Mouse (Mus musculus): ENCODE data around the gene Vmo1. TPM values are rescaled to one million over a fixed set of nuclear protein-coding genes. Genes with fewer than 3 reads are reported as not detected.
A peak's percentile ranks its signal among the peaks of the same experiment; 100 is the strongest.

Vmo1 gene
- polyA plus RNA-seq (2016; fragmentation: Nextera tagmentation; extraction: Ambion mirVana), result 0.42 and 0.44 TPM in 2 replicates

DNA sequence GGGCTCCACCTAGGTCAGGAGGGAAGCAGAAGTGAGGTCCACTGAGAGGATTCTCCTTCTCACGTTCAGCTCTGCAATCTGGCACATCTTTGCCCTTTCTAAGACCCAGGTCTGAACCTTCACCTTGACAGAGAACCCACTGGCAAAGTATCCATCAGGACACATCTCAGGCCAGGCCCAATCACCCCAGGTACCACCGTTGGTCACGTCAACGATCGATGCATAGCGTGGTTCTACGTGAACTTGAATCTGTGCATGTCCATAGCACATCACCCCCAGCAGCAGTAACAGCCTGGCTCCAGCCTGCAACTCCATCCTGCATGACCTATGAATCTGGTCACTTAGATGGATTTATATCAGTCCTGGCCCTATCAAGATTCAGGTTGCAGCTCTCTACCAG lies at the start of gene Vmo1:
Vmo1 (minus strand) TSS at position 329 of the 400 bp plus-strand sequence.
- peaks cover 29% of the 10 kb centered on the region for H3K27me3 ChIP-seq (replicated peaks)
- 75% methylated on average over 7 of the region's 7 CpGs for WGBS (ENCODE audit: insufficient replicate concordance)
- H3K36me3 ChIP-seq, result no peaks in the 10 kb centered on the region
- no peak within 1 kb of the TSS for H3K9ac ChIP-seq
- no peak within 1 kb of the TSS for H3K27ac ChIP-seq
- no peaks in the 10 kb centered on the region for H3K9me3 ChIP-seq (replicated peaks)
- no peak within 1 kb of the TSS for H3K4me3 ChIP-seq
- peaks cover 33% of the 10 kb centered on the region for H3K4me1 ChIP-seq
- no peak for ATAC-seq
- no peak within 1 kb of the TSS for H3K4me2 ChIP-seq

DNA sequence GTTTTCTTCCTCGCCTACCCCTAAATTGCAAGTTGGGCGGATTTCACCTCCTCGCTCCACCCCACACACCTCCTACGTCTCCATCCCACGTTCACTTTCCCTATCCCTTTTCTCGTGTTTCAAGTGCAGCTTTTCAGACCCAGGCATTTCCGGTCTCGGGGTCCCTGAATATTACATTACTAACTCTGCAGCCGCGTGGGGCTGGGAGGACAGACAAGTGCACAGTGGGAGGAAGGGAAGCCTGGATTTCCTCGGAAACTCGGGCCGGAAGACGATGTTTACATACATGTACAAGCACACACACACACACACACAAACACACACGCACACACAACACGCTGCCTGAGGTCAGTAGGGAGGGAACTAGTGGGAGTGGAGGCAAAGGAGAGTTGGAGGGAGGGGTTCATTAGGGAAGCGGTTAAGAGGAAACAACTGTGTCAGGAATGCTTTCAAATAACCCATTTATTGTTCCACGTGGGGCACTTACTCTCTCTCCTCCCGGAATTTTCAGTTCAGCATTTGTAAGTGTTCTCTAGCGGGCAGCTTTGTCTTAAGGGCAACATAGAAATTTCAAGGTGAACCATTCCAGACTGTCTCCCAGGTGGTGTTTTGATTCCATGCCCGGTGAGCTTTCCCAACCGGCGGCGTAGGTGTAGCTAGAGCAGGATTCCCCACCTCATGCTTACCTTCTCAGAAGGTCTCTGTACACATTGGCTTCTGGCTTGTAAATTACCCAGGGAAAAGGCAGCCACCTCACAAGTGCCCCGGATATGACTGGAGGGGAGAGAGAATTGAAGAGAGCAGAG lies 49.3 kb upstream of the Vmo1 start:
- H3K9ac ChIP-seq, result peak overlapping the region; percentile 85
- H3K27me3 ChIP-seq (replicated peaks), result no peaks in the 10 kb centered on the region
- peaks cover 58% of the 10 kb centered on the region for H3K4me1 ChIP-seq
- peaks cover 12% of the 10 kb centered on the region for H3K36me3 ChIP-seq
- WGBS (ENCODE audit: insufficient replicate concordance), result 5% methylated on average over 25 of the region's 25 CpGs
- peak overlapping the region; percentile 68 for H3K4me3 ChIP-seq
- H3K27ac ChIP-seq, result peak overlapping the region; percentile 73
- H3K9me3 ChIP-seq (replicated peaks), result no peaks in the 10 kb centered on the region
- ATAC-seq, result no peak
- peak overlapping the region; percentile 99 for H3K4me2 ChIP-seq

DNA sequence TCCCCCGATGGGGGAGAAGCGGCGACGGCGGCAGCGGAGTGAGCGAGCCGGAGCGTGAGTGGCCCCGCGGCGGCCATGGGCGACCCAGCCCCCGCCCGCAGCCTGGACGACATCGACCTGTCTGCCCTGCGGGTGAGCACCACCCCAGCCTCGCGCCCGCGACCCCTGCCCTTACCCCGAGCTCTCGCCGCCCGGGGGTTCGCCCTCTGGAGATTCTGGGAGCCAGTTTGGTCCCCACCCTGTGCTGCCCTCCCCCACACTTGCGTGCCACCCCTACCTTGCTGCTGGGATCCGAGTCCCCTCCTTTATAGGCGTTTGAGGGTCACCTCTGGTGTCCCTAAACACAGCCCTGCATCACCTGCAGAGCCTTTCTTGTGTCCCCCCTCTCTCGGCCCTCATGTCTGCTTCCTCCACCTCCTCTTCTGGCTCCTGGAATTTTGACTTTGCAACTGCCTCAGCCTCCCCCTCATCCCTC lies 48.6 kb upstream of the Vmo1 start:
- Histone ChIP-seq H3K4me3 (peak overlapping the region; percentile 68), H3K27me3 (replicated peaks) (no peaks in the 10 kb centered on the region), H3K9me3 (replicated peaks) (no peaks in the 10 kb centered on the region), H3K4me2 (peak overlapping the region; percentile 99), H3K4me1 (peaks cover 56% of the 10 kb centered on the region), H3K36me3 (peaks cover 9% of the 10 kb centered on the region), H3K27ac (peak overlapping the region; percentile 73), H3K9ac (peak overlapping the region; percentile 85)
- WGBS (ENCODE audit: insufficient replicate concordance), result under 1% methylated on average over 31 of the region's 31 CpGs
- ATAC-seq, result peak; percentile 28; the same call in 1 of the 2 replicates

DNA sequence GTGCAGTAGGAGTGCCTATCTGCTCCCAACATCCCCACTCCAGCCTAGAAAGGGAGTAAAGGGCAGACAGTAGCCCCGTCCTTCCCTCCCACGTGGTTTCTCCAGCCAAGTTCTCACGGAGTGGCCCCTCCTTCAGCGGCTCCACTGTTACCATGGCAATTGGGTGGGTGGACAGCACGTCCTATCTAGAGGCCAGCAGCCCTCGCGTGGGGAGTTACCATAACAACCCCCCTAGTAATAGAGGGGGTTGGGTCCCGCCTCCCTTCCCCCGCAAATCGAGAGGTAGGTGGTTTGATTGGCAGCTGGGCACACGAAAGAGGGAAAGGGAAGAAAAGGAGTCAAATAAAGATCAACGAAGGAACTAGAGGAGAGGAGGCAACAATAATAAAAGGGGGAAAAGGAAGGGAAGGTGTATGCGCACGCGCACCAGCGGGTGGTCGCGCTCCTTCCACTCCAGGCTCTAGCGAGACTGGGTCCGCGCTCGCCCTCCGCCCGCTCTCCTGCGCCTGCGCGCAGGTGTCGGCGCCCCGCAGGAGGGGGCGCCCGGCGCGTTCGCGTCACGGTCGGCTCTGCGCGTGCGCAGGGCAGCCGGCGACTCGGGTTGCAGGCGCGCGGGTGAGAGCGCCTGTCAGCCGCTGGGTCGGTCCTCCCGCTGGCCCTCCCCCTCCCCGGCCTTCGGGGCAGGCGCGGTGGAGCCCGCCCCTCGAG lies 48.0 kb upstream of the Vmo1 start, which contains the start of gene Mink1:
Mink1 (plus strand) TSS at position 595 of the 708 bp plus-strand sequence.
- Histone ChIP-seq H3K9me3 (replicated peaks) (no peaks in the 10 kb centered on the region), H3K27ac (peak within 1 kb of the TSS; percentile 73), H3K36me3 (peaks cover 5% of the 10 kb centered on the region; the same call in 1 of the 2 replicates), H3K9ac (peak within 1 kb of the TSS; percentile 85), H3K4me3 (peak within 1 kb of the TSS; percentile 68), H3K4me2 (peak within 1 kb of the TSS; percentile 99), H3K4me1 (peaks cover 54% of the 10 kb centered on the region), H3K27me3 (replicated peaks) (no peaks in the 10 kb centered on the region)
- peak; percentile 83 for ATAC-seq
- WGBS (ENCODE audit: insufficient replicate concordance), result under 1% methylated on average over 44 of the region's 57 CpGs

DNA sequence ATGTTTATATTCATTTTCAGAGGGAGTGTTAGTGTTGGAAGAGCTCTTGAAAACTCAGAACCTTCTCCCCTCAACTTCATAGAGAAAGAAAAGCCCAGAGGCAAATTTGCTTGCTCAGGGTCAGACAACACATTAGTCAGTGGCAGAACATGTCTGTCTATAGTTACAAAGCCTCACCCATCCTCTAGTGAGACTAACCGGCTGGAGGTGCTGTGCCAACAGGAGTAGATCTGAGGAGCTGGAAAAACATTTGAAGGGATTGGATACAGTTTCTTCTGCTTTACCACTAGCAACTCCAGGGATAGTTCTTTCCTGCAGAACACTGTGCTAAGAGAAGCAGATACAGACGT lies 47.5 kb upstream of the Vmo1 start:
- Histone ChIP-seq H3K4me3 (peak overlapping the region; percentile 68), H3K9ac (peak overlapping the region; percentile 85; the same call in 1 of the 2 replicates), H3K27me3 (replicated peaks) (no peaks in the 10 kb centered on the region), H3K27ac (peak overlapping the region; percentile 73), H3K36me3 (peaks cover 4% of the 10 kb centered on the region; the same call in 1 of the 2 replicates), H3K9me3 (replicated peaks) (no peaks in the 10 kb centered on the region), H3K4me1 (peaks cover 51% of the 10 kb centered on the region), H3K4me2 (peak overlapping the region; percentile 99)
- no peak for ATAC-seq
- WGBS (ENCODE audit: insufficient replicate concordance), result 4% methylated on average over 2 of the region's 2 CpGs

DNA sequence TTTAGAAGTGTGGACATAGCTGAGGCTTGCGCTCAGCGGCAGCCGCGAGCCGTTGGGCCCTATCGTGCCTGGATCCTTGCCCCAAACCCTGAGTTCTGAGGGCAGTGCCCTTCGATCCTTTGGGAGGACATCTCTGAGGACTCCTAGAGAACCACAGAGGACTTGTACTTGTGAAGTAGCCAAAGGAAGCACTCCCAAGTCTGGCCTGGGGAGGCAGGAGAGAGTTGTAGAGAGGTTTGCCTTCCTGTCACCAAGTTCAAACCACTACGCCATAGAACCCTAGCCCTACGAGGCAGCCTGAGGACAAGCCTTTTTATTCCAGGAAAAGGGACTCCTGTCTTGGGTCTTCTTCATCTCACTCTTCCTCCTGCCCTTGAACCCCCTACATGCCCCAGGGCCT lies 43.1 kb upstream of the Vmo1 start:
- no peak overlapping the region for H3K4me3 ChIP-seq
- H3K9me3 ChIP-seq (replicated peaks), result no peaks in the 10 kb centered on the region

DNA sequence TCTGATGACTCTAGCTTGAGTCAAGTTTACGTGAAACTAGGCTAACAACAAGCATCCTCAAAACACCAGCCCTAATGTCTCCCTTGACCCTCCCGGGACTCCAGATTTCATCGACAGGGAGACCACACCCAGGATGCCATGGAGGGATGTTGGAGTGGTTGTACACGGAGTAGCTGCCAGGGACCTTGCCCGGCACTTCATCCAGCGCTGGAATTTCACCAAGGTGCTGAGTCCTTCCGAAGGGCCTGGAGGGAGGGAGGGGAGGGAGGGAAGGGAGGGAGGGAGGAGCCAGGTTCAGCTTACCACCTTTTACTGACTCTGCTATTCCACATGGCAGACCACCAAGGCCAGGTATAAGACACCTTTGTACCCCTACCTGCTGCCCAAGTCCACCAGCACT lies 39.5 kb upstream of the Vmo1 start:
- Histone ChIP-seq H3K9me3 (replicated peaks) (no peaks in the 10 kb centered on the region), H3K27me3 (replicated peaks) (peaks cover 42% of the 10 kb centered on the region), H3K9ac (no peak overlapping the region), H3K4me1 (no peaks in the 10 kb centered on the region), H3K27ac (no peak overlapping the region), H3K4me3 (no peak overlapping the region), H3K4me2 (no peak overlapping the region), H3K36me3 (no peaks in the 10 kb centered on the region)
- ATAC-seq, result no peak
- 31% methylated on average over 7 of the region's 7 CpGs for WGBS (ENCODE audit: insufficient replicate concordance)

More for the DNA sequence above, 43.1 kb upstream of the Vmo1 start:
- Histone ChIP-seq H3K9ac (no peak overlapping the region), H3K4me2 (no peak overlapping the region), H3K36me3 (no peaks in the 10 kb centered on the region), H3K4me1 (peaks cover 12% of the 10 kb centered on the region), H3K27me3 (replicated peaks) (peaks cover 32% of the 10 kb centered on the region), H3K27ac (no peak overlapping the region)
- ATAC-seq, result no peak
- 72% methylated on average over 9 of the region's 9 CpGs for WGBS (ENCODE audit: insufficient replicate concordance)

DNA sequence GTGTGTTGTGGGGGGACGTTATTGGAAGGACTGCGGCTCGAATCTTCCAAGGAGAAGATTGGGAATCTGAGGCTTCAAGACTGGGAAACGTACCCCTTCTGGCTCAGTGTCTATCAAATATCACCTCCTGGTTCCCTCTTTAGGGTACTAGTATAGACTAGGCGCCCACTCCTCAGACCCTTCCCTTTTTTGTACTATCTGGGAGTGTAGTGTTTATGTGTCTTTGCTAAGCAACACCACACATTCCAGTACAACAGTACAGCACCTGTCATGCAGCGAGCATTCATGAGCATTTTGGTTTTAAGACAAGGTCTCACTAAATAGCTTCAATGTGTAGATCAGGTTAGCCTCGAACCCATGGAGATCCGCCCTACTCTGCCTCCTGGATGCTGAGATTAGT lies 37.1 kb upstream of the Vmo1 start:
- H3K4me1 ChIP-seq, result no peaks in the 10 kb centered on the region
- no peak overlapping the region for H3K9ac ChIP-seq
- ATAC-seq, result no peak
- 60% methylated on average over 8 of the region's 8 CpGs for WGBS (ENCODE audit: insufficient replicate concordance)
- peaks cover 46% of the 10 kb centered on the region for H3K27me3 ChIP-seq (replicated peaks)
- no peaks in the 10 kb centered on the region for H3K36me3 ChIP-seq
- no peaks in the 10 kb centered on the region for H3K9me3 ChIP-seq (replicated peaks)
- no peak overlapping the region for H3K27ac ChIP-seq
- H3K4me3 ChIP-seq, result no peak overlapping the region
- no peak overlapping the region for H3K4me2 ChIP-seq

DNA sequence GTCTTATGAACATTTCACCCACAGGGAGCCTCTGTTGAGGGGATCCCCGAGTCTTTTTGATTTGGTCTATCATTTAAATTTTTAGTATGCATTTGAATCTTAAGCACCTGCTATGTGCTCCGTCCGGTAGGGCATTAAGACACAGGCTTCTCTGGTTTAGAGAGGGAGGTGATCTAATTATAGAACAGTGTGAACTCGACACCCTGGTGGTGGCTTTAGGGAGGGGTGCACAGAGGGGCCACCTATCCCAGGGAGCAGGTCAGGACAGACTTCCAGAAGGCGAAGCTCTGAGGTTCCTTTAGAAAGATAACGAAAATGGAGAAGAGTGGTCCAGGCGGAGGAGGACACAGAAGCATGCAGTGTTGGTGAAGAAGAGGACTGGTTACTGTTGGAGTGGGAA lies 30.1 kb upstream of the Vmo1 start:
- ATAC-seq, result no peak
- no peak overlapping the region for H3K27ac ChIP-seq
- H3K36me3 ChIP-seq, result no peaks in the 10 kb centered on the region
- H3K27me3 ChIP-seq (replicated peaks), result peaks cover 50% of the 10 kb centered on the region
- H3K9ac ChIP-seq, result no peak overlapping the region
- H3K4me3 ChIP-seq, result no peak overlapping the region
- H3K4me2 ChIP-seq, result no peak overlapping the region
- no peaks in the 10 kb centered on the region for H3K9me3 ChIP-seq (replicated peaks)
- WGBS (ENCODE audit: insufficient replicate concordance), result 37% methylated on average over 7 of the region's 7 CpGs
- H3K4me1 ChIP-seq, result peaks cover 10% of the 10 kb centered on the region

DNA sequence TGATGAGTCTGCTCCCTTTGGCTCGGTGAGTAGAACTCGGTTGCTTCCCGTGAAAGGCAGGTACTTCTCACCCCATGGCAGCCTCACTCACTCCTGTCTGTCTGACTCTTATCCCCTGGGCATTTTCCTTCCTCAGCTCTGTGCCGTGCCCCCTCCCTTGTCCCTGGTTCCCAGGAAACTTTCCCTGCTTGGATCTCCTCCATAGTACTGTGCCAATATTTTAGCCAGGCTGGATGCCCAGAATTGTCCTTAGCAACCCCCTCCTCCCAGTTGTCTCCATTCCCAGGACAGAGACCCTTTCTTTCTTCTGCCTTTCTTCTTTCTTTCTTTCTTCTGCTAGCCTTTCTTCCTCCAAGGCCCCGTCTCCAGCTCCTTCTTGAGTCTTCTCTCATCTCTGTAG lies 27.0 kb upstream of the Vmo1 start:
- H3K27ac ChIP-seq, result no peak overlapping the region
- H3K4me3 ChIP-seq, result no peak overlapping the region
- H3K36me3 ChIP-seq, result no peaks in the 10 kb centered on the region
- no peak for ATAC-seq
- peaks cover 10% of the 10 kb centered on the region for H3K4me1 ChIP-seq
- H3K9ac ChIP-seq, result no peak overlapping the region
- no peaks in the 10 kb centered on the region for H3K9me3 ChIP-seq (replicated peaks)
- WGBS (ENCODE audit: insufficient replicate concordance), result 62% methylated on average over 5 of the region's 5 CpGs
- peaks cover 54% of the 10 kb centered on the region for H3K27me3 ChIP-seq (replicated peaks)
- no peak overlapping the region for H3K4me2 ChIP-seq

DNA sequence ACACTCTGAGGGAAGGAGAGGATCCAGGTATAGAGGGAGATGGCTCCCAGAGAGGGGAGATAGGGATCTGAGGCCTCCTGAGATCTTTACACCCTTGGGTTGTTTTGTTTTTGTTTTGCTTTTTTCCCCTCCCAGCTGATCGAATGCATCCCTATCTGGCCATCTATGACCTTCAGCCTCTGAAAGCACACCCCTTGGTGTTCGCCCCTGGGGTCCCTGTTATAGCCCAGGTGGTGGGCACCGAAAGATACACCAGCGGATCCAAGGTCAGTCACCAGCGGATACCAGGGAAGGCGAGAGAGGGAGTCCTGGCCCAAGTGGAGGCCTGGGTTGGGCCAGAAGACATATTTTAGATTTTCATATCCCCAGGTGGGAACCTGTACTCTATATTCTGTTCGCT lies 26.5 kb upstream of the Vmo1 start:
- no peak overlapping the region for H3K27ac ChIP-seq
- no peaks in the 10 kb centered on the region for H3K36me3 ChIP-seq
- no peaks in the 10 kb centered on the region for H3K9me3 ChIP-seq (replicated peaks)
- no peak for ATAC-seq
- peaks cover 10% of the 10 kb centered on the region for H3K4me1 ChIP-seq
- peak overlapping the region; percentile 81 for H3K4me2 ChIP-seq
- H3K4me3 ChIP-seq, result peak overlapping the region; percentile 62; the same call in 1 of the 2 replicates
- H3K27me3 ChIP-seq (replicated peaks), result peaks cover 54% of the 10 kb centered on the region
- WGBS (ENCODE audit: insufficient replicate concordance), result 71% methylated on average over 7 of the region's 7 CpGs
- peak overlapping the region; percentile 58; the same call in 1 of the 2 replicates for H3K9ac ChIP-seq

All from liver, embryonic 12.5 days (tissue).